Mouse (Mus musculus) bone marrow macrophage, adult 2 months (primary cell): ENCODE data around the gene Rilp.

Experiments used
- CTCF ChIP-seq: IDR thresholded peaks from 2 replicates; pipeline ENCODE4 v1.5.1; 2012; ENCODE audit warnings: low read depth, mild to moderate bottlenecking, low read length, moderate library complexity
- POLR2A ChIP-seq: IDR thresholded peaks from 2 replicates; pipeline ENCODE4 v1.6.1; 2012; ENCODE audit warnings: mild to moderate bottlenecking, low read depth, low read length, borderline replicate concordance

- TF ChIP-seq CTCF (no peak), POLR2A (no peak)
Observed at GRCm38 (mm10) chr11:75537025-75537414, 27.1 kb downstream of the Rilp start.
